Mouse (Mus musculus): ENCODE measurements around the gene Pa2g4.
"Not testable (repeated sequence)": the region's sequence is repeated elsewhere in the genome, so short reads cannot be mapped to it uniquely, and the experiment has no call there.

Gene Pa2g4

GRCm38 (mm10) chr10:128565788-128566531 is at the start of gene Pa2g4:
TSS of gene Pa2g4 (minus strand) at chr10:128565987.
- peak; percentile 96 to 99 for DNase-seq (ENCODE audit: low spot score in 2 of 2)

GRCm38 (mm10) chr10:128614934-128615333 is 49.1 kb upstream of the Pa2g4 start:
- no peak for DNase-seq (ENCODE audit: low spot score in 2 of 2)

- DNase-seq (ENCODE audit: low spot score in 2 of 2): not testable (repeated sequence)
These were observed 48.0 kb upstream of the Pa2g4 start for GRCm38 (mm10) chr10:128613820-128614219.

GRCm38 (mm10) chr10:128613154-128613440 is 47.3 kb upstream of the Pa2g4 start:
- no peak for DNase-seq (ENCODE audit: low spot score in 2 of 2)

DNA sequence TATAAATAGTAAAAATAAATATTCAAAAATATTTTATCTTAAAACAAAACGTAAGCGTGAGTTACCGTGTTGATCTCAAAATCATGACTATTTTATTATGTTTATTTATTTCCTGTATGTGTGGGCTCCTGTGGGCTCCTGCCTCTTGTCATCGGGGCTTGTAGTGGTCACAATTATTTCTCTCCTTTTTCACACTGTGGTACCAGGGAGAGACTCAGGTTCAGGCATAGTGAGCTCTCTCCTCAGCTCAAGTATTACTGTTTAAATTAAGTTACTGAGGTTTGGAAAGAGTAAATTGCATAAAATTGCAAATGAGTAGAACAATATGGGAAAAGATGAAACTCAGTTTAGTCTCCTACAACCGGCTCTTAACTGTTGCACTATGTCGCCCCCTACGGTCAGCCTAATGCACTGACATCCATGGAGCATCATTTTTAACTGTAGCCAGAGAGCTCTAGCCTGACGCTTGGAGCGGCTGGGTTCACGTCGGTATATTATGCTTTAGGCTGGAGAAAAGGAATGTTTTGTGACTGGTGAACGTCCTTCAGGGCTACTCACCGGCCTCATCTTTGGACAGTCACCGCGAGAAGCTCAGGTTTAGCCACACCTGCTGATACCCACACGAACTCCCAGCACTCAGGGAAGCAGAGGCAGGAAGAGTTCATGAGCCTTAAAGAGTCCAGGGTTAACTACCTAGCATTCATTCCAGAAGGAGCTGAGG is 46.8 kb upstream of the Pa2g4 start:
- peak; percentile 62 to 75 for DNase-seq (ENCODE audit: low spot score in 2 of 2)

GRCm38 (mm10) chr10:128606483-128606882 is 40.7 kb upstream of the Pa2g4 start:
- no peak for DNase-seq (ENCODE audit: low spot score in 2 of 2)

DNA sequence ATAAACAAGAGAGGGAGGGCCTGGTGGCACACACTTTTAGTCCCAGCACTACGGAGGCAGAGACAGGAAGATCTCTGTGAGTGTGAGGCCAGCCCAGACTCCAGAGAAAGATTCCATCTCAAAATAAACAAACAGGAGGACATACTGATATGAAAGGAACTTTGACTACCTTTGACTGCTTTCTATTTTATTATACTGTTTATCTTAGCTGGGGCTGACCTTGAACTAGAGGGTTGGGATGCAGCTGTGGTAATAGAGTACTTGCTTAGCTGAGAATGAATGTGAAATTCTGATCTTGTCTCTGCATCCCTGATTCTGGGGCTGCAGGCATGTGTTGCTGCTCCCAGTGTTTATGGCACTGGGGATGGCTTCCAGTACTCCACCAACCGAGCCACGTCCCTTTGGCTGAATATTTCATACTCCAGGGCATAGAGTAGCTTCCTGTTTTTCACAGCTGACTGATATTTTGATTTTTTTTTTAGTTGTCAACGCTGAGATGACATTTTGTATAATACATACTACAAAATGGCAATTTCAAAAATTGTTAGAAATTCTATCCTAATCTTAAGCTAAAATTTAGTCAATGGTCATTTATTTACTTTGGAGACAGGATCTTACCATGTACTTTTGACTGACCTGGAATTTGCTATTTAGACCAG is 36.8 kb upstream of the Pa2g4 start:
- no peak for DNase-seq (ENCODE audit: low spot score in 2 of 2)

GRCm38 (mm10) chr10:128601499-128601898 is 35.7 kb upstream of the Pa2g4 start:
- DNase-seq (ENCODE audit: low spot score in 2 of 2): no peak

DNA sequence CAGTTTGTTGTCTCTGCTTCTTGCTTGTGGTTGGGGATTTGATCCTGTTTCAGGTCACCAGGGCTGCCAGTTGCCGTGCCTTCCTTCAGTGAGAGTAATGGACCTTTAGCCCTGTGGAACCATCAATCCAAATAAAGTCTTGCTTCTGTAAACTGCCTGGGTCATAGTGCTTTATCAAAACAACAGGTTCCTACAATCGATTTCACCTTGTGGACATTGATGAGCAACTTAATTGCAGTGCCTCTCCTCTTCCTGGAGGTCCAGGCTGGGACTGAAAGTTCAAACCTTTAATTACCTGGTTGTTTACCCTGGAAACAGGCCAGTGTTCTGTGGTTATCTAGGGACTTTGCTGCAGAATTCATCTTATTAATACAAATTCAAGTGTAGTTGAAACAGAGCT is 32.7 kb upstream of the Pa2g4 start:
- DNase-seq (ENCODE audit: low spot score in 2 of 2): no peak

GRCm38 (mm10) chr10:128592797-128593196 is 27.0 kb upstream of the Pa2g4 start:
- DNase-seq (ENCODE audit: low spot score in 2 of 2): no peak

DNA sequence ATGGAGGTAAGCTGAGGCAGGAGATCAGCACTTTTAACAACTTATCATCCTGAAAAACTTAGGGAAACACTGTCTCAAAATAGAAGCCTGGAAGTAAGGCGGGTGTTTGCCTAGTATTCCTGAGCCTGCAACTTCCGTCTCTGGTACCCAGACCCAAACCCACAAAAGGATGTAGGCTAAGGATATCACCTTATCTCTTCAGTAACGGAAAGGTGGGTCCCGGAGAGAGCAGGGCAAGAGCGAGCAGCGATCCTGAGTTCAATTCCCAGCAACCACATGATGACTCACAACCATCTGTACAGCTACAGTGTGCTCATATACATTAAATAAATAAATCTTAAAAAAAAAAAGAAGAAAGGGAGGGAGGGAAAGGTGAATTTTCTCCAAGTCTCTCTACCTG is 25.6 kb upstream of the Pa2g4 start:
- no peak for DNase-seq (ENCODE audit: low spot score in 2 of 2)

- peak; percentile 48 to 63 for DNase-seq (ENCODE audit: low spot score in 2 of 2)
These were observed 24.5 kb upstream of the Pa2g4 start for GRCm38 (mm10) chr10:128590193-128590690.

GRCm38 (mm10) chr10:128589464-128590192 is 23.8 kb upstream of the Pa2g4 start, which contains the start of gene Erbb3:
TSS of gene Erbb3 (minus strand) at chr10:128589652.
- peak; percentile 72 to 75 for DNase-seq (ENCODE audit: low spot score in 2 of 2)

DNA sequence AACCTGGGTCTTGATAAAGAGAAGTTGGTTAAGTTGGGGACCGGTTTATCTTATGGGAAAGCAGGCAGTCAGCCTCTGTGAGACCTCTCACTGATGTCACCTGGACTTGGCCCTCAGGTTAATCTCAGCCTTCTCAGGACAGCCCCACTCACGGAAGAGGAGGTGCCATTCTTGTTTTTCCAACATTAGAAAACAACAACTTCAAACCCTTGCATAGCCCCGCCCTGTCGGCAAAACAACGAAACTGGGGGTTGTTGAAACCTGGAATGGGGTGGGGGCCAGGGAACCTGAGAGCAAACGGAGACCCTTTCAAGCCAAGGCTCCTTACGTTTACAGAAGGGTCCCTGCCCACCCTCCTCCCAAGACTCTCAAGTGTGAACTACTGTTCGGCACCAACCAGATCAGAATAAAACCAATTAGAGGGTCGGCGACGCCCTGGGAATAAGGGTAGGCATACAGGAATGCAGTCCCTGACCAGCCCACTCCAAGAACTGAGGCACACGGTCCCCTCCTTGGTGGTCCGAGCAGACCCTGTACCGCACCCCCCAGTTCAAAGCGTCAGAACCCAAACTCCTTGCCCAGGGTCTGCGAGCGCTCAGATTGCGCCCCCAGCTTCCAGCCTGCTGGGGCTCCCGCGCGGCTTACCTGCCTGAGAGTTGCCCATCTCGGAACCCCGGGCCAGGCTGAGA is 23.1 kb upstream of the Pa2g4 start:
- DNase-seq (ENCODE audit: low spot score in 2 of 2): peak in 1 of 2 experiments; percentile 50

GRCm38 (mm10) chr10:128588136-128588535 is 22.3 kb upstream of the Pa2g4 start:
- no peak for DNase-seq (ENCODE audit: low spot score in 2 of 2)

- DNase-seq (ENCODE audit: low spot score in 2 of 2): no peak
These were observed 21.9 kb upstream of the Pa2g4 start for GRCm38 (mm10) chr10:128587697-128588096.

DNA sequence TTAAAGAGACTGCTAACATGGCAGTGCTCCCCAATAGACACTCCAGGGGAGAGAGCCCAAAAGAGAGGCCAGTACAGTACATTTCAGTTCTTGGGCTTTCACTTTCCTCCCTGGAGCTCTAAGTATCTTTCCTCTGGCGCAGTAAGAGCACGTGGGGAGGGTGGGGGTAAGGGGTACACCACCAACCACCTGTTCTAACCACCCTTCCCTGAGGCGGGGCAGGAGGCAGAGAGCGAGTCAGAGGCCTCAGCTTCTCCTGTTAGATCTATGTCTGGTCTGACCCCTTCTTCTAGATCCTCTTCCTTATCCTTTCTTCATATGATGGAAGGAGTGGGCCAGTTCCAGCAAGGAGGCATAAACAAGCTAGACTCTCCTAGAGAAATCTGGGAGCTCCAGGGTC is 21.3 kb upstream of the Pa2g4 start:
- DNase-seq (ENCODE audit: low spot score in 2 of 2): no peak

DNA sequence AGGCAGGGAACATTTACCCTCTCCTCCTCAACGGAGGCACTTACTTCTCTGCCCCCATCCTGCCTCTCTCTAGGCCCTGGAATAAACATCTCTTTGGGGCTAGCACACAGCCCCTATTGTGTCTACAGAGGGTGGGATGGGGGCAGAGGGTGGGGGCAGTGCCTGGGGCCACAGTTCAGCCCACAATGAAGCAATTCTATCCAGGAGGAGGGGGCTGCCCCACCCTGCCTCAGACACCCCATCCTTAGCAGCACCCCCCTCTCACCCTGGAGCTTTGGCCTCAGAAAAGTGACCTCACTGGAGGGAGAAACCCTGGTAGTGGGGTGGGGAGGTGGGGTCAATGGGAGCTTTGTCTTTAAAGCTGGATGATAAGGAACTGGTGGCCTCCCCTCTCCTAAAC is 20.8 kb upstream of the Pa2g4 start:
- no peak for DNase-seq (ENCODE audit: low spot score in 2 of 2)

DNA sequence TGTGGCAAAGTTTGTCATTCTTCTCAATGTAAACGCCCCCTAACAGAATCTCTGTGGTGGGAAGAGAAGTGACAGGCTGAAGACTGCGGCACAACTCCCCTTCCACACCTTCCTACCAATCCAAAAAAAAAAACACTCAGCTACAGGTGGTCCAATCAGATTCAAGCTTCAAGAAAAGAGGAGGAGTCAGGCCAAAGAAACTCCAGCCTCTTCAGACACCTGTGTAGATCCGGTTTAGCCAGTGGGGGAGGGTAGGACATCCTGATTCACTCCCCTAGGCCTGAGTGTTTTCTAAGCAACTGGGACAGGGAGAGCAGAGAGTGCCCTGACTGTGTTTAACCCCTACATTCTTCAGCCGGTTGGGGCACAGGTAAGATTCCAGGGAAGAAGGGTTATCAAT is 18.6 kb upstream of the Pa2g4 start:
- peak; percentile 72 to 73 for DNase-seq (ENCODE audit: low spot score in 2 of 2)

DNA sequence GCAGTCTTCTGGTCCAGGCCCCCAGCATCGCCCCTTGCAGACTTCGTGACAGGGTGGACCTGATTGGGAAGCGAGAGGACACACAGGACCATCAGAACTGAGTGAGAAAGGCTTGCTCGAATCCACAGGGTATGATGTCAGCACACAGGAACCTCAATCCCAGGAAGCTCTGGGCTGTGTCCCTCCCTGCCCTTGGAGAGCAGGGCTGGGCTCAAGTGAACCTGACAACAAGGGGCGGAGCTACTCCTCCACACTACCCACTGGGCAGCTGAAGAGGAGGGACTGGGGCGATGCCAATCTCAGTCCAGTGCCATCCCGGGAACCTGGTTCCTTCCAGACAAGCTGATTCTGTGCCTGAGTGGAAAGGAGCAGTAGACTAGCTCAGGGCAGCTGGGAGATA is 17.9 kb upstream of the Pa2g4 start:
- DNase-seq (ENCODE audit: low spot score in 2 of 2): peak; percentile 35 to 61

DNA sequence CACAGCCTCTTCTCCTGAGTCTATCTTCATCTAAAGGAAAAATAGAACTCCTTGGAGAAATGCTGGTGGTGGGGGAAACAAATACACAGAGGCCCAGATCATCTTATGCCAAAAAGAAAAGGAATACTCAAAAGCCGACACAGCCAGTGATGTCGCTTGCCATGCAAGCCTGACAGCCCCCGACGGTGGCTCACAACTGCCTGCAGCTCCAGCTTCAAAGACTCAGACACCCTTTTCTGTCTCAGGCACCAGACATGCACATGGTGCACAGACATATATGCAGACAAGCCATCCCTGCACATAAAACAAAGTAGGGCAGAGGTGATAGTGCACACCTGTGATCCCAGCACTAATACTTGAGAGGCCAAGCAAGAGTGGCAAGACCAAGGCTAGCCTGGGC is 13.9 kb upstream of the Pa2g4 start:
- no peak for DNase-seq (ENCODE audit: low spot score in 2 of 2)

All from urinary bladder, postnatal 36 days (tissue).